Mouse (Mus musculus) MEL (cell line): Measurements from ENCODE around the gene Selenom. TPM values are rescaled to one million over a fixed set of nuclear protein-coding genes. Genes with fewer than 3 reads are reported as not detected.

Experiments
- DNase-seq: peaks from one replicate; pipeline ENCODE4 v3.0.0; 2011; ENCODE audit warnings: low read depth, low spot score
- H3K27ac ChIP-seq: 2 replicates; pipeline ENCODE4 v1.5.1; 2012; ENCODE audit warnings: low read depth, mild to moderate bottlenecking, control low read depth, low read length, moderate library complexity; ENCODE audit not compliant: control insufficient read depth
- H3K27me3 ChIP-seq, 2 experiments: fragments of 150-350 bp in 1 of 2; sonication (generic) in 1 of 2; 2 replicates each; pipeline ENCODE4 v1.6.1; 2012; ENCODE audit warnings: low read length in 2 of 2, mild to moderate bottlenecking in 2 of 2, improper control_type of control experiment in 1 of 2, moderate library complexity in 1 of 2; ENCODE audit not compliant: insufficient read depth in 2 of 2, control insufficient read depth in 1 of 2
- H3K36me3 ChIP-seq, 2 experiments: 2 replicates each; pipeline ENCODE4 v1.6.1; 2012 to 2014; ENCODE audit warnings: low read length in 2 of 2, improper control_type of control experiment in 1 of 2, inconsistent platforms in 1 of 2, mild to moderate bottlenecking in 1 of 2; ENCODE audit not compliant: insufficient read depth in 2 of 2, control insufficient read depth in 1 of 2
- H3K4me1 ChIP-seq, 2 experiments: fragments of 150-350 bp in 1 of 2; sonication (generic) in 1 of 2; 2 replicates each; pipeline ENCODE4 v1.6.1; 2012; ENCODE audit warnings: low read length in 2 of 2, improper control_type of control experiment in 1 of 2, mild to moderate bottlenecking in 1 of 2; ENCODE audit not compliant: insufficient read depth in 2 of 2, control insufficient read depth in 1 of 2
- H3K4me3 ChIP-seq, 2 experiments: fragments of 150-350 bp in 1 of 2; sonication (generic) in 1 of 2; 2 replicates each; pipeline ENCODE4 v1.5.1; 2012; ENCODE audit warnings: low read depth in 2 of 2, low read length in 2 of 2, mild to moderate bottlenecking in 2 of 2, moderate library complexity in 2 of 2, control low read depth in 1 of 2, improper control_type of control experiment in 1 of 2; ENCODE audit not compliant: control insufficient read depth in 1 of 2, insufficient read depth in 1 of 2
- H3K79me2 ChIP-seq: 2 replicates; pipeline ENCODE4 v1.6.1; 2012; ENCODE audit warnings: mild to moderate bottlenecking, low read length, moderate library complexity; ENCODE audit not compliant: control insufficient read depth, poor library complexity, insufficient read depth
- H3K9ac ChIP-seq: 2 replicates; pipeline ENCODE4 v1.6.1; 2012; ENCODE audit warnings: low read depth, mild to moderate bottlenecking, control low read depth, low read length, moderate library complexity; ENCODE audit not compliant: control insufficient read depth, poor library complexity, severe bottlenecking
- H3K9me3 ChIP-seq: fragments of 150-350 bp; sonication (generic); replicated peaks from 2 replicates; pipeline ENCODE4 v1.6.1; 2012; ENCODE audit warnings: mild to moderate bottlenecking, low read length, improper control_type of control experiment, moderate library complexity; ENCODE audit not compliant: insufficient read depth
- BHLHE40 ChIP-seq: IDR thresholded peaks from 2 replicates; pipeline ENCODE4 v1.6.1; 2012; ENCODE audit warnings: low read depth, mild to moderate bottlenecking, inconsistent platforms, low read length, improper control_type of control experiment, borderline replicate concordance
- CHD1 ChIP-seq: IDR thresholded peaks from 2 replicates; pipeline ENCODE4 v1.6.1; 2012; ENCODE audit warnings: low read depth, mild to moderate bottlenecking, inconsistent platforms, low read length, improper control_type of control experiment
- CHD2 ChIP-seq: IDR thresholded peaks from 2 replicates; pipeline ENCODE4 v1.6.1; 2011; ENCODE audit warnings: low read length, improper control_type of control experiment
- ELF1 ChIP-seq: IDR thresholded peaks from 2 replicates; pipeline ENCODE4 v1.6.1; 2014; ENCODE audit warnings: low read depth, mild to moderate bottlenecking, inconsistent platforms, low read length, improper control_type of control experiment, moderate library complexity
- EP300 ChIP-seq, 2 experiments: IDR thresholded peaks; 2 replicates each; pipeline ENCODE4 v1.6.1; 2011; ENCODE audit warnings: improper control_type of control experiment in 2 of 2, low read length in 2 of 2, low read depth in 1 of 2, mild to moderate bottlenecking in 1 of 2
- GABPA ChIP-seq: IDR thresholded peaks from 2 replicates; pipeline ENCODE4 v1.6.1; 2012; ENCODE audit warnings: low read depth, mild to moderate bottlenecking, inconsistent platforms, low read length, improper control_type of control experiment, moderate library complexity
- HCFC1 ChIP-seq: IDR thresholded peaks from 2 replicates; pipeline ENCODE4 v1.6.1; 2012; ENCODE audit warnings: low read depth, mild to moderate bottlenecking, inconsistent platforms, low read length, improper control_type of control experiment, moderate library complexity
- MAFK ChIP-seq: IDR thresholded peaks from 2 replicates; pipeline ENCODE4 v1.6.1; 2011; ENCODE audit warnings: low read depth, mild to moderate bottlenecking, low read length, improper control_type of control experiment, borderline replicate concordance
- MAZ ChIP-seq: IDR thresholded peaks from 2 replicates; pipeline ENCODE4 v1.6.1; 2012; ENCODE audit warnings: low read depth, mild to moderate bottlenecking, inconsistent platforms, low read length, improper control_type of control experiment
- MXI1 ChIP-seq: IDR thresholded peaks from 2 replicates; pipeline ENCODE4 v1.6.1; 2011; ENCODE audit warnings: mild to moderate bottlenecking, low read depth, low read length, improper control_type of control experiment
- MYB ChIP-seq: IDR thresholded peaks from 2 replicates; pipeline ENCODE4 v1.6.1; 2011; ENCODE audit warnings: mild to moderate bottlenecking, low read depth, low read length, improper control_type of control experiment
- NRF1 ChIP-seq: IDR thresholded peaks from 2 replicates; pipeline ENCODE4 v1.6.1; 2014; ENCODE audit warnings: low read depth, mild to moderate bottlenecking, inconsistent platforms, low read length, improper control_type of control experiment, moderate library complexity; ENCODE audit not compliant: poor library complexity, insufficient read depth, severe bottlenecking
- POLR2AphosphoS5 ChIP-seq: IDR thresholded peaks from 2 replicates; pipeline ENCODE4 v1.6.1; 2012; ENCODE audit warnings: low read depth, borderline replicate concordance, mild to moderate bottlenecking, inconsistent platforms, low read length, moderate library complexity, mixed read lengths
- RAD21 ChIP-seq: IDR thresholded peaks from 2 replicates; pipeline ENCODE4 v1.6.1; 2011; ENCODE audit warnings: mild to moderate bottlenecking, low read depth, low read length, improper control_type of control experiment
- SMC3 ChIP-seq: IDR thresholded peaks from 2 replicates; pipeline ENCODE4 v1.6.1; 2011; ENCODE audit warnings: low read depth, low read length, improper control_type of control experiment
- TBP ChIP-seq: IDR thresholded peaks from 2 replicates; pipeline ENCODE4 v1.8.0; 2011; ENCODE audit warnings: low read depth, low read length, improper control_type of control experiment
- TCF12 ChIP-seq: IDR thresholded peaks from 2 replicates; pipeline ENCODE4 v1.6.1; 2014; ENCODE audit warnings: low read depth, mild to moderate bottlenecking, inconsistent platforms, low read length, improper control_type of control experiment, moderate library complexity
- UBTF ChIP-seq: IDR thresholded peaks from 2 replicates; pipeline ENCODE4 v1.6.1; 2012; ENCODE audit warnings: low read depth, mild to moderate bottlenecking, inconsistent platforms, low read length, improper control_type of control experiment, moderate library complexity, borderline replicate concordance; ENCODE audit not compliant: insufficient read depth
- USF2 ChIP-seq, 2 experiments: IDR thresholded peaks; 2 replicates each; pipeline ENCODE4 v1.6.1; 2011 to 2012; ENCODE audit warnings: improper control_type of control experiment in 2 of 2, low read length in 2 of 2, borderline replicate concordance in 1 of 2, inconsistent platforms in 1 of 2, low read depth in 1 of 2, mild to moderate bottlenecking in 1 of 2; ENCODE audit not compliant: insufficient read depth in 1 of 2
- ZKSCAN1 ChIP-seq: IDR thresholded peaks from 2 replicates; pipeline ENCODE4 v1.6.1; 2012; ENCODE audit warnings: low read depth, mild to moderate bottlenecking, inconsistent platforms, low read length, improper control_type of control experiment, moderate library complexity
- polyA plus RNA-seq, 2 experiments: library from polyadenylated mRNA; stranded (reverse) in 1 of 2; unstranded in 1 of 2; fragments of >175 nt in 1 of 2; fragments of >200 nt in 1 of 2; gene quantifications; 2 replicates each; pipeline versions ENCODE4 v1.2.1 to v1.2.4; 2012; ENCODE audit warnings: low replicate concordance in 2 of 2, low read depth in 1 of 2; ENCODE audit not compliant: insufficient read length in 2 of 2, insufficient read depth in 1 of 2, missing spikeins in 1 of 2
- total RNA-seq: library from RNA; depleted of rRNA; stranded (reverse); fragments of 300-350 nt; gene quantifications from 2 replicates; pipeline ENCODE4 v1.2.3, GENCODE M21; 2012

Selenom gene
- total and polyA plus RNA-seq, 3 experiments: 29.5 to 35.4 TPM; not detected in 1

GRCm38 (mm10) chr11:3548564-3549295, 34.2 kb downstream of the Selenom start:
- no peak overlapping the region for H3K9ac ChIP-seq
- H3K9me3 ChIP-seq: no peaks in the 10 kb centered on the region
- H3K79me2 ChIP-seq: no peaks in the 10 kb centered on the region
- H3K36me3 ChIP-seq: no peaks in the 10 kb centered on the region
- no peak overlapping the region for H3K27ac ChIP-seq
- no peak overlapping the region for H3K4me3 ChIP-seq
- no peak for TF ChIP-seq MYB
- TF ChIP-seq, all 39 proteins: peak for 0
- no peak for DNase-seq
- Histone ChIP-seq H3K4me1 (peaks cover 2 to 10% of the 10 kb centered on the region in 2 experiments; a peak in 3 of 4 replicates), H3K27me3 (peaks cover 0 to 2% of the 10 kb centered on the region in 2 experiments; a peak in 1 of 4 replicates)

- no peak for DNase-seq
- Histone ChIP-seq H3K9ac (no peak overlapping the region), H3K79me2 (no peaks in the 10 kb centered on the region), H3K4me1 (peaks cover 2 to 10% of the 10 kb centered on the region in 2 experiments; a peak in 3 of 4 replicates), H3K27me3 (peaks cover 0 to 2% of the 10 kb centered on the region in 2 experiments; a peak in 2 of 4 replicates), H3K4me3 (no peak overlapping the region), H3K9me3 (no peaks in the 10 kb centered on the region), H3K27ac (no peak overlapping the region), H3K36me3 (no peaks in the 10 kb centered on the region)
- TF ChIP-seq GABPA: no peak
- TF ChIP-seq NRF1: no peak
- TF ChIP-seq EP300 (IDR thresholded peaks at IDR 0.05; ENCODE audit: low read depth in 1 of 2, low read length in 2 of 2): no peak
- TF ChIP-seq CHD2: no peak
- no peak for TF ChIP-seq HCFC1
- TF ChIP-seq MXI1: no peak
- TF ChIP-seq UBTF: no peak
- TF ChIP-seq TBP: no peak
- no peak for TF ChIP-seq SMC3
- no peak for TF ChIP-seq RAD21
- no peak for TF ChIP-seq USF2 (IDR thresholded peaks at IDR 0.05; ENCODE audit: borderline replicate concordance in 1 of 2, insufficient read depth in 1 of 2, low read depth in 1 of 2, low read length in 2 of 2)
- no peak for TF ChIP-seq CHD1
- TF ChIP-seq MAFK: no peak
- no peak for TF ChIP-seq MAZ
- TF ChIP-seq ELF1: no peak
- no peak for TF ChIP-seq POLR2AphosphoS5
- TF ChIP-seq TCF12: no peak
- no peak for TF ChIP-seq BHLHE40
- TF ChIP-seq ZKSCAN1: no peak
Observed at GRCm38 (mm10) chr11:3549791-3550190, 35.3 kb downstream of the Selenom start.
